Mouse (Mus musculus): ENCODE data around the gene Mov10l1. TPM values are rescaled to one million over a fixed set of nuclear protein-coding genes. Genes with fewer than 3 reads are reported as not detected.
A peak's percentile ranks its signal among the peaks of the same experiment; 100 is the strongest.

Gene Mov10l1
- polyA plus RNA-seq, 1 experiment = not detected

- H3K36me3 ChIP-seq (ENCODE audit: control insufficient read depth, insufficient read depth, low read length) = no peaks in the 10 kb centered on the region
- WGBS = 86% methylated on average over 4 of the region's 4 CpGs
- no peak overlapping the region for H3K27ac ChIP-seq (ENCODE audit: insufficient read depth, low read depth, low read length)
- peaks cover 6% of the 10 kb centered on the region for H3K4me1 ChIP-seq (ENCODE audit: control insufficient read depth, insufficient read depth, insufficient read length, low read length)
- H3K4me3 ChIP-seq (ENCODE audit: low read depth, low read length) = no peak overlapping the region
- peaks cover 18% of the 10 kb centered on the region for H3K27me3 ChIP-seq (ENCODE audit: control insufficient read depth, insufficient read depth, low read length)
- TF ChIP-seq POLR2A (IDR thresholded peaks at IDR 0.05; ENCODE audit: low read depth, low read length) (no peak), CTCF (IDR thresholded peaks at IDR 0.05; ENCODE audit: extremely low read depth, insufficient read length, insufficient replicate concordance, low read depth, low read length) (no peak)
Observed at GRCm38 (mm10) chr15:88951246-88951645, 31.5 kb upstream of the Mov10l1 start.

GRCm38 (mm10) chr15:88954368-88955072 lies 28.2 kb upstream of the Mov10l1 start, which contains the start of gene Ttll8:
TSS of gene Ttll8 (minus strand) at chr15:88954418.
- H3K36me3 ChIP-seq (ENCODE audit: control insufficient read depth, insufficient read depth, low read length) = no peaks in the 10 kb centered on the region
- H3K27ac ChIP-seq (ENCODE audit: insufficient read depth, low read depth, low read length) = no peak within 1 kb of the TSS
- 5% methylated on average over 53 of the region's 53 CpGs for WGBS
- peaks cover 18% of the 10 kb centered on the region for H3K27me3 ChIP-seq (ENCODE audit: control insufficient read depth, insufficient read depth, low read length)
- H3K4me3 ChIP-seq (ENCODE audit: low read depth, low read length) = peak within 1 kb of the TSS; percentile 43
- peaks cover 6% of the 10 kb centered on the region for H3K4me1 ChIP-seq (ENCODE audit: control insufficient read depth, insufficient read depth, insufficient read length, low read length)
- no peak for TF ChIP-seq CTCF (IDR thresholded peaks at IDR 0.05; ENCODE audit: extremely low read depth, insufficient read length, insufficient replicate concordance, low read depth, low read length)
- no peak for TF ChIP-seq POLR2A (IDR thresholded peaks at IDR 0.05; ENCODE audit: low read depth, low read length)

- Histone ChIP-seq H3K27ac (ENCODE audit: insufficient read depth, low read depth, low read length) (no peak overlapping the region), H3K36me3 (ENCODE audit: control insufficient read depth, insufficient read depth, low read length) (no peaks in the 10 kb centered on the region), H3K4me1 (ENCODE audit: control insufficient read depth, insufficient read depth, insufficient read length, low read length) (peaks cover 6% of the 10 kb centered on the region), H3K4me3 (ENCODE audit: low read depth, low read length) (no peak overlapping the region), H3K27me3 (ENCODE audit: control insufficient read depth, insufficient read depth, low read length) (peaks cover 18% of the 10 kb centered on the region)
- 80% methylated on average over 6 of the region's 6 CpGs for WGBS
- no peak for TF ChIP-seq POLR2A (IDR thresholded peaks at IDR 0.05; ENCODE audit: low read depth, low read length)
- no peak for TF ChIP-seq CTCF (IDR thresholded peaks at IDR 0.05; ENCODE audit: extremely low read depth, insufficient read length, insufficient replicate concordance, low read depth, low read length)
Observed at GRCm38 (mm10) chr15:88955342-88955741, 27.4 kb upstream of the Mov10l1 start.

- TF ChIP-seq CTCF (IDR thresholded peaks at IDR 0.05; ENCODE audit: extremely low read depth, insufficient read length, insufficient replicate concordance, low read depth, low read length) (no peak), POLR2A (IDR thresholded peaks at IDR 0.05; ENCODE audit: low read depth, low read length) (no peak)
- no peak overlapping the region for H3K27ac ChIP-seq (ENCODE audit: insufficient read depth, low read depth, low read length)
- no peaks in the 10 kb centered on the region for H3K36me3 ChIP-seq (ENCODE audit: control insufficient read depth, insufficient read depth, low read length)
- WGBS = 75% methylated on average over 4 of the region's 4 CpGs
- H3K4me1 ChIP-seq (ENCODE audit: control insufficient read depth, insufficient read depth, insufficient read length, low read length) = peaks cover 6% of the 10 kb centered on the region
- H3K4me3 ChIP-seq (ENCODE audit: low read depth, low read length) = no peak overlapping the region
- peaks cover 18% of the 10 kb centered on the region for H3K27me3 ChIP-seq (ENCODE audit: control insufficient read depth, insufficient read depth, low read length)
Observed at GRCm38 (mm10) chr15:88957522-88957921, 25.2 kb upstream of the Mov10l1 start.

GRCm38 (mm10) chr15:88964070-88964578 lies 18.6 kb upstream of the Mov10l1 start:
- no peaks in the 10 kb centered on the region for H3K27me3 ChIP-seq (ENCODE audit: control insufficient read depth, insufficient read depth, low read length)
- H3K4me3 ChIP-seq (ENCODE audit: low read depth, low read length) = no peak overlapping the region
- no peaks in the 10 kb centered on the region for H3K4me1 ChIP-seq (ENCODE audit: control insufficient read depth, insufficient read depth, insufficient read length, low read length)
- H3K36me3 ChIP-seq (ENCODE audit: control insufficient read depth, insufficient read depth, low read length) = no peaks in the 10 kb centered on the region
- WGBS = 84% methylated on average over 2 of the region's 2 CpGs
- TF ChIP-seq POLR2A (IDR thresholded peaks at IDR 0.05; ENCODE audit: low read depth, low read length) = no peak
- TF ChIP-seq CTCF (IDR thresholded peaks at IDR 0.05; ENCODE audit: extremely low read depth, insufficient read length, insufficient replicate concordance, low read depth, low read length) = no peak
- H3K27ac ChIP-seq (ENCODE audit: insufficient read depth, low read depth, low read length) = no peak overlapping the region

- Histone ChIP-seq H3K4me3 (ENCODE audit: low read depth, low read length) (no peak overlapping the region), H3K36me3 (ENCODE audit: control insufficient read depth, insufficient read depth, low read length) (no peaks in the 10 kb centered on the region), H3K27ac (ENCODE audit: insufficient read depth, low read depth, low read length) (no peak overlapping the region), H3K4me1 (ENCODE audit: control insufficient read depth, insufficient read depth, insufficient read length, low read length) (no peaks in the 10 kb centered on the region), H3K27me3 (ENCODE audit: control insufficient read depth, insufficient read depth, low read length) (no peaks in the 10 kb centered on the region)
- no peak for TF ChIP-seq POLR2A (IDR thresholded peaks at IDR 0.05; ENCODE audit: low read depth, low read length)
- TF ChIP-seq CTCF (IDR thresholded peaks at IDR 0.05; ENCODE audit: extremely low read depth, insufficient read length, insufficient replicate concordance, low read depth, low read length) = no peak
- WGBS = 76% methylated on average over 4 of the region's 4 CpGs
Observed at GRCm38 (mm10) chr15:88972300-88972699, 10.4 kb upstream of the Mov10l1 start.

GRCm38 (mm10) chr15:88978281-88979137 lies 4.2 kb upstream of the Mov10l1 start, which contains the start of gene Mlc1:
TSS of gene Mlc1 (minus strand) at chr15:88979007.
- H3K27me3 ChIP-seq (ENCODE audit: control insufficient read depth, insufficient read depth, low read length) = no peaks in the 10 kb centered on the region
- TF ChIP-seq CTCF (IDR thresholded peaks at IDR 0.05; ENCODE audit: extremely low read depth, insufficient read length, insufficient replicate concordance, low read depth, low read length) (no peak), POLR2A (IDR thresholded peaks at IDR 0.05; ENCODE audit: low read depth, low read length) (no peak)
- H3K27ac ChIP-seq (ENCODE audit: insufficient read depth, low read depth, low read length) = no peak within 1 kb of the TSS
- no peak within 1 kb of the TSS for H3K4me3 ChIP-seq (ENCODE audit: low read depth, low read length)
- no peaks in the 10 kb centered on the region for H3K36me3 ChIP-seq (ENCODE audit: control insufficient read depth, insufficient read depth, low read length)
- H3K4me1 ChIP-seq (ENCODE audit: control insufficient read depth, insufficient read depth, insufficient read length, low read length) = no peaks in the 10 kb centered on the region
- WGBS = 80% methylated on average over 10 of the region's 10 CpGs

Data from small intestine, adult 2 months (tissue).